Mouse (Mus musculus): ENCODE results near the gene Fgf22. TPM values are rescaled to one million over a fixed set of nuclear protein-coding genes. Genes with fewer than 3 reads are reported as not detected.

Gene Fgf22
- polyA plus RNA-seq, 1 experiment from 2014 or later = not detected

- Histone ChIP-seq H3K36me3 (replicated peaks) (peaks cover 14% of the 10 kb centered on the region), H3K4me2 (peak within 1 kb of the TSS; percentile 88), H3K27me3 (peaks cover 76% of the 10 kb centered on the region), H3K9me3 (replicated peaks) (no peaks in the 10 kb centered on the region), H3K4me3 (replicated peaks) (peak within 1 kb of the TSS; percentile 62), H3K27ac (replicated peaks) (no peak within 1 kb of the TSS), H3K9ac (no peak within 1 kb of the TSS), H3K4me1 (replicated peaks) (peaks cover 43% of the 10 kb centered on the region)
- 2% methylated on average over 62 of the region's 91 CpGs for whole genome bisulfite sequencing (ENCODE audit: insufficient replicate concordance)
- no peak for ATAC-seq (ENCODE audit: insufficient read depth)
These were observed 38.5 kb upstream of the Fgf22 start, which contains the start of gene Hcn2 for GRCm38 (mm10) chr10:79716254-79716987. TSS of gene Hcn2 (plus strand) at chr10:79716634.

DNA sequence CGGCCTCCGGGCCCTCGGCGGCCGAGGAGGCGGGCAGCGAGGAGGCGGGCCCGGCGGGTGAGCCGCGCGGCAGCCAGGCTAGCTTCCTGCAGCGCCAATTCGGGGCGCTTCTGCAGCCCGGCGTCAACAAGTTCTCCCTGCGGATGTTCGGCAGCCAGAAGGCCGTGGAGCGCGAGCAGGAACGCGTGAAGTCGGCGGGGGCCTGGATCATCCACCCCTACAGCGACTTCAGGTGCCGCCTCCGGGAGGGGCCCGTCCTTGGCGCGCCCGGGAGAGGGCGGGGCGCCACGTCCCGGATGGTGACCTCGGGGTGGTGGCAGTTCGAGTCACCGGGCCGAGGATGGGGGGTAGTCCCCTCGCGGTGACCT is 37.9 kb upstream of the Fgf22 start:
- WGBS (ENCODE audit: insufficient replicate concordance) = under 1% methylated on average over 43 of the region's 44 CpGs
- Histone ChIP-seq H3K9me3 (replicated peaks) (no peaks in the 10 kb centered on the region), H3K4me3 (replicated peaks) (peak overlapping the region; percentile 62), H3K4me2 (peak overlapping the region; percentile 88), H3K27ac (replicated peaks) (no peak overlapping the region), H3K4me1 (replicated peaks) (peaks cover 38% of the 10 kb centered on the region), H3K27me3 (peaks cover 81% of the 10 kb centered on the region), H3K9ac (no peak overlapping the region), H3K36me3 (replicated peaks) (peaks cover 8% of the 10 kb centered on the region)
- no peak for ATAC-seq (ENCODE audit: insufficient read depth)

GRCm38 (mm10) chr10:79717640-79718357 is 37.1 kb upstream of the Fgf22 start:
- H3K27me3 ChIP-seq = peaks cover 89% of the 10 kb centered on the region
- ATAC-seq (ENCODE audit: insufficient read depth) = no peak
- peak overlapping the region; percentile 88 for H3K4me2 ChIP-seq
- H3K9ac ChIP-seq = no peak overlapping the region
- H3K9me3 ChIP-seq (replicated peaks) = no peaks in the 10 kb centered on the region
- 3% methylated on average over 43 of the region's 43 CpGs for WGBS (ENCODE audit: insufficient replicate concordance)
- H3K27ac ChIP-seq (replicated peaks) = no peak overlapping the region
- H3K4me3 ChIP-seq (replicated peaks) = peak overlapping the region; percentile 62; the same call in 1 of the 2 replicates
- H3K4me1 ChIP-seq (replicated peaks) = peaks cover 30% of the 10 kb centered on the region
- H3K36me3 ChIP-seq (replicated peaks) = 0 out of 2 replicates have a peak, but pooled peaks cover 1% of the 10 kb centered on the region

- 38% methylated on average over 5 of the region's 5 CpGs for whole genome bisulfite sequencing (ENCODE audit: insufficient replicate concordance)
- Histone ChIP-seq H3K9me3 (replicated peaks) (no peaks in the 10 kb centered on the region), H3K36me3 (replicated peaks) (no peaks in the 10 kb centered on the region), H3K4me2 (no peak overlapping the region), H3K9ac (no peak overlapping the region), H3K4me1 (replicated peaks) (peaks cover 18% of the 10 kb centered on the region), H3K4me3 (replicated peaks) (no peak overlapping the region), H3K27ac (replicated peaks) (no peak overlapping the region), H3K27me3 (peaks cover 74% of the 10 kb centered on the region)
- no peak for ATAC-seq (ENCODE audit: insufficient read depth)
These were observed 33.8 kb upstream of the Fgf22 start for GRCm38 (mm10) chr10:79721089-79721488.

- no peak for ATAC-seq (ENCODE audit: insufficient read depth)
- H3K9me3 ChIP-seq (replicated peaks) = no peaks in the 10 kb centered on the region
- no peaks in the 10 kb centered on the region for H3K4me1 ChIP-seq (replicated peaks)
- peaks cover 61% of the 10 kb centered on the region for H3K27me3 ChIP-seq
- H3K36me3 ChIP-seq (replicated peaks) = no peaks in the 10 kb centered on the region
- no peak overlapping the region for H3K27ac ChIP-seq (replicated peaks)
- no peak overlapping the region for H3K4me3 ChIP-seq (replicated peaks)
- no peak overlapping the region for H3K9ac ChIP-seq
- no peak overlapping the region for H3K4me2 ChIP-seq
- 51% methylated on average over 6 of the region's 6 CpGs for WGBS (ENCODE audit: insufficient replicate concordance)
These were observed 31.8 kb upstream of the Fgf22 start for GRCm38 (mm10) chr10:79723047-79723446.

DNA sequence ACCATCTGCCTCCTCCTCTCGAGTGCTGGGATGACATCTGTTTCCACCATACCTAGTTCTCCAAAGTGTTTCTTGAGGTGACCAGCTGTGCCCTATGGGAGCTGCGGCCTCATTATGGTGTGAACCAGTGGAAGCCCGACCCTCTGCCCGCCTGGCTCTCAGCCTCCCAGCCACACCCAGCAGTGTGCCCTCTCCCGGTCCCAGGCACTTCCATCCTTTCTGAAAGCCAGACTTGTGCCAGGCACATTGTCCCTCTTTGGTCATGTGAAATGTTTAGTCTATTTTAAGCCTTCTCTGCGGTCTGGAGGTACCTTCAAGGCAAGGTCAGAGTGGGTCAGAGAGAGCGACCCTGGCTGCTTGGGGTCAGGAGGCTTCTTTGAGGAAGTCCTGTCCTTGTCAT is 31.2 kb upstream of the Fgf22 start:
- H3K27me3 ChIP-seq = peaks cover 60% of the 10 kb centered on the region
- 63% methylated on average over 7 of the region's 7 CpGs for WGBS (ENCODE audit: insufficient replicate concordance)
- H3K36me3 ChIP-seq (replicated peaks) = no peaks in the 10 kb centered on the region
- H3K4me2 ChIP-seq = no peak overlapping the region
- no peak overlapping the region for H3K27ac ChIP-seq (replicated peaks)
- H3K9ac ChIP-seq = no peak overlapping the region
- ATAC-seq (ENCODE audit: insufficient read depth) = no peak
- H3K4me1 ChIP-seq (replicated peaks) = no peaks in the 10 kb centered on the region
- no peaks in the 10 kb centered on the region for H3K9me3 ChIP-seq (replicated peaks)
- H3K4me3 ChIP-seq (replicated peaks) = no peak overlapping the region

GRCm38 (mm10) chr10:79726090-79726489 is 28.8 kb upstream of the Fgf22 start:
- ATAC-seq (ENCODE audit: insufficient read depth) = peak; percentile 43; the same call in 1 of the 2 replicates
- H3K9ac ChIP-seq = no peak overlapping the region
- H3K4me1 ChIP-seq (replicated peaks) = no peaks in the 10 kb centered on the region
- H3K9me3 ChIP-seq (replicated peaks) = no peaks in the 10 kb centered on the region
- H3K36me3 ChIP-seq (replicated peaks) = no peaks in the 10 kb centered on the region
- WGBS (ENCODE audit: insufficient replicate concordance) = 30% methylated on average over 11 of the region's 11 CpGs
- H3K4me3 ChIP-seq (replicated peaks) = no peak overlapping the region
- H3K4me2 ChIP-seq = no peak overlapping the region
- H3K27me3 ChIP-seq = peaks cover 38% of the 10 kb centered on the region
- no peak overlapping the region for H3K27ac ChIP-seq (replicated peaks)

DNA sequence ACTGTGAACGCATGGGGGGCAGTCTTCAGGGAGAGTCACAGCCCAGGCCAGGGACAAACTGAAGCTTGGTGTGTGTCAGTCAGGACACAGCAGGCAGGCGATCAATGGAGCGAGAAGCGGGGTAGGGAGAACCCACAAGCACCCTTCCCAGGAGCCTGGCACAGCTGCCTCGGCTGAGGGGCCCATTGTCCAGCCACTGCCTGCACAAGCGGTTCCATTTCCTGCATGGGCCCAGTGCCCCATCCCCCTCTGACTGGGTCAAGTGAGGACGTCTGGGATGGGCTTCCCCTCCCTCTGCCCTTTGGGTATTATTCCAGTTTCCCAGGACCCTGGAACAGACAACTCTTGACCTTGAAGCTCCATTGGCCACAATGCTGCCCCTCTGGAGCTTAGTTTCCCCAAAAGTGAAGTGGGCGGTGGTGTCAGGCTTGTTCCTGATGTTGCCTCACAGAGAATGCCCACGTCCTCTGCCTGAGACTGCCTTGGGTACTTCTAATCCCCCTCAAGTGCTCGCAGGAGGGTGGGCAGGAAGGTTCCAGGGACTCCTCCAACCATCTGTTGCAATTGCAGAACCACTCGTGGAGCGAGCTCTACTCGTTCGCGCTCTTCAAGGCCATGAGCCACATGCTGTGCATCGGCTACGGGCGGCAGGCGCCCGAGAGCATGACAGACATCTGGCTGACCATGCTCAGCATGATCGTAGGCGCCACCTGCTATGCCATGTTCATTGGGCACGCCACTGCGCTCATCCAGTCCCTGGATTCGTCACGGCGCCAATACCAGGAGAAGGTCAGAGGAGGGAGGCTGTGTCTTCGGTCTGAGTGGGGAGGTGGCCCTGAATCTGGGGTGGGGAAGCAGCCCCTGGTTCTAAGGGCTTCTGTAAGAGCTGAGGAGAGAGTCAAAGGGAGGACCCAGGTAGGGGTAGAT is 26.3 kb upstream of the Fgf22 start:
- Histone ChIP-seq H3K9me3 (replicated peaks) (no peaks in the 10 kb centered on the region), H3K36me3 (replicated peaks) (no peaks in the 10 kb centered on the region), H3K4me1 (replicated peaks) (no peaks in the 10 kb centered on the region), H3K27ac (replicated peaks) (no peak overlapping the region), H3K9ac (no peak overlapping the region), H3K4me3 (replicated peaks) (no peak overlapping the region), H3K4me2 (no peak overlapping the region), H3K27me3 (peaks cover 20% of the 10 kb centered on the region)
- WGBS (ENCODE audit: insufficient replicate concordance) = 54% methylated on average over 28 of the region's 28 CpGs
- no peak for ATAC-seq (ENCODE audit: insufficient read depth)

DNA sequence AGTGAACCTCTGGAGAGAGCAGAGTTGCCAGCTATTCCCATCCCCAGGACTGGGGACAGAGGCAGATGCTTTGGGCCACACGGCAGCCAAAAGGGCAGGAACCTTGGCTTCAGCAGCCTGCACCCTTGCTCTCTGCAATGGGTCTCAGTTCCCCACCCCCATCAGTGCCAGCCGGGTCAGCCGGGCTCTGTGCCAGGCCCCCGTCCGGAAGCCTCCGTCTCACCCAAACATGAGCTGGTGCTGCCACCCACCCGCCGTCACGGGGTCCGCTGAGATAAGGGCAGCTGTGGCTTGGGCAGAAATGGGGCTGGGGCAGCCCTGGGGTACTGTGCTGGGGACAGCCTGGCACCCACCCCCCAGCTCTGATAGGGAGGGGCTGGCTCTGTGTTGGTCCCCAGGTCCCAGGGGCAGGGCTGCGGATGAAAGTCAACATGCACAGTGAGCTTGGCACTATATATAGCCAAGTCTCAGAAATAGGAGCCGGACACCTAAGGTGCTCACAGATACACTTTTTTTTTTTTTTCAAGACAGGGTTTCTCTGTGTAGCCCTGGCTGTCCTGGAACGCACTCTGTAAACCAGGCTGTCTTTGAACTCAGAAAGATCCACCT is 25.4 kb upstream of the Fgf22 start:
- Histone ChIP-seq H3K4me2 (no peak overlapping the region), H3K4me1 (replicated peaks) (no peaks in the 10 kb centered on the region), H3K4me3 (replicated peaks) (no peak overlapping the region), H3K9me3 (replicated peaks) (no peaks in the 10 kb centered on the region), H3K36me3 (replicated peaks) (0 out of 2 replicates have a peak, but pooled peaks cover 2% of the 10 kb centered on the region), H3K9ac (no peak overlapping the region), H3K27ac (replicated peaks) (no peak overlapping the region), H3K27me3 (peaks cover 14% of the 10 kb centered on the region)
- WGBS (ENCODE audit: insufficient replicate concordance) = 72% methylated on average over 13 of the region's 13 CpGs
- ATAC-seq (ENCODE audit: insufficient read depth) = no peak

DNA sequence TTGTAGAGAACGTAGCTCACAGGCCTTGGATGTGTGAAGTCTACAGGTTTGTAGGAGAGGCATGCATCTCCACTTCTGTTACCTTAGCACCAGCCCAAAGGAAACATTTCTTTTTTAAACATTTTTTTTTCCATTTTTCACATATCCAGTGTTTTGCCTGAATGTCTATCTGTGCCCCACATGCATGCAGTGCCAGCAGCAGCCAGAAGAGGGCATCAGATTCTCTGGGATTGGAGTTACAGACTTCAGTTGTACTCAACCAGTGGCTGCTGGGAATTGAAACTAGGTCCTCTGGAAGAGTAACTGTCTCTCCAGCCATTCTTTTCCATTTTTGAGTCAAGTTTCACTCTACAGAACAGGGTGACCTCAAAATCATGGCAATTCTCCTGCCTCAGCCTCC is 22.4 kb upstream of the Fgf22 start:
- Histone ChIP-seq H3K4me1 (replicated peaks) (0 out of 2 replicates have a peak, but pooled peaks cover 4% of the 10 kb centered on the region), H3K9me3 (replicated peaks) (no peaks in the 10 kb centered on the region), H3K36me3 (replicated peaks) (peaks cover 26% of the 10 kb centered on the region), H3K9ac (no peak overlapping the region), H3K4me2 (no peak overlapping the region), H3K27me3 (peaks cover 13% of the 10 kb centered on the region; the same call in 1 of the 2 replicates), H3K4me3 (replicated peaks) (no peak overlapping the region), H3K27ac (replicated peaks) (no peak overlapping the region)
- ATAC-seq (ENCODE audit: insufficient read depth) = no peak
- 74% methylated on average over 1 of the region's 1 CpGs for WGBS (ENCODE audit: insufficient replicate concordance)

Measured in liver, embryonic 15.5 days (tissue).